Mouse (Mus musculus): Measurements from ENCODE around the gene Rgs16. TPM values are rescaled to one million over a fixed set of nuclear protein-coding genes. Genes with fewer than 3 reads are reported as not detected.

The Rgs16 gene
- total RNA-seq, 2 experiments from 2014 or later: 1.2 to 2.1 TPM

Other genes starting within 250 kb of the Rgs16 start
- 1 to 10 TPM; 1.7 to 1.8 TPM for gene Npl, start 190.3 kb upstream of the Rgs16 start, total RNA-seq (2021)
- gene Rgs8, start 87.3 kb upstream of the Rgs16 start, total RNA-seq (2021): not detected
- 1 to 10 TPM; 6.9 to 7.5 TPM for gene Rnasel, start 9.1 kb downstream of the Rgs16 start, total RNA-seq (2021)
- not detected for gene Rgsl1, start 103.8 kb downstream of the Rgs16 start, total RNA-seq (2021)
- not detected for gene Teddm1b, start 134.0 kb downstream of the Rgs16 start, total RNA-seq (2021)
- gene Teddm1a, start 151.4 kb downstream of the Rgs16 start, total RNA-seq (2021): not detected
- gene Glul, start 159.6 kb downstream of the Rgs16 start, total RNA-seq (2021): 100 to 1,000 TPM; 341 to 414 TPM
- gene Teddm2, start 159.9 kb downstream of the Rgs16 start, total RNA-seq (2021): under 1 TPM; 0.56 to 0.86 TPM

Measured in heart, postnatal 14 days (tissue).